Mouse (Mus musculus) MEL (cell line): Measurements from ENCODE around the gene Pdia3.
A peak's percentile ranks its signal among the peaks of the same experiment; 100 is the strongest.

ENCODE experiments used
- CTCF ChIP-seq, 3 experiments: IDR thresholded peaks in 2 of 3; conservative IDR thresholded peaks in 1 of 3; 2 replicates each; pipeline ENCODE4 v1.5.1; 2011 to 2012; ENCODE audit warnings: low read length in 3 of 3, low read depth in 2 of 3, mild to moderate bottlenecking in 2 of 3, improper control_type of control experiment in 1 of 3, inconsistent platforms in 1 of 3, mixed read lengths in 1 of 3, moderate library complexity in 1 of 3; ENCODE audit not compliant: control insufficient read depth in 1 of 3, insufficient read depth in 1 of 3, poor library complexity in 1 of 3, severe bottlenecking in 1 of 3
- GATA1 ChIP-seq: IDR thresholded peaks from 2 replicates; pipeline ENCODE4 v1.6.1; 2011; ENCODE audit warnings: low read depth, low read length, improper control_type of control experiment
- HCFC1 ChIP-seq: IDR thresholded peaks from 2 replicates; pipeline ENCODE4 v1.6.1; 2012; ENCODE audit warnings: low read depth, mild to moderate bottlenecking, inconsistent platforms, low read length, improper control_type of control experiment, moderate library complexity
- KAT2A ChIP-seq: conservative IDR thresholded peaks from 2 replicates; pipeline ENCODE4 v1.6.1; 2012; ENCODE audit warnings: low read depth, low read length, improper control_type of control experiment, inconsistent platforms
- MXI1 ChIP-seq: IDR thresholded peaks from 2 replicates; pipeline ENCODE4 v1.6.1; 2011; ENCODE audit warnings: mild to moderate bottlenecking, low read depth, low read length, improper control_type of control experiment
- NELFE ChIP-seq: IDR thresholded peaks from 2 replicates; pipeline ENCODE4 v1.6.1; 2011; ENCODE audit warnings: low read depth, low read length, improper control_type of control experiment
- POLR2A ChIP-seq, 2 experiments: IDR thresholded peaks; 2 replicates each; pipeline ENCODE4 v1.6.1; 2011 to 2012; ENCODE audit warnings: low read length in 2 of 2, mild to moderate bottlenecking in 2 of 2, control low read depth in 1 of 2, improper control_type of control experiment in 1 of 2, low read depth in 1 of 2, moderate library complexity in 1 of 2; ENCODE audit not compliant: control insufficient read depth in 1 of 2, insufficient read depth in 1 of 2, poor library complexity in 1 of 2
- RCOR1 ChIP-seq: IDR thresholded peaks from 2 replicates; pipeline ENCODE4 v1.6.1; 2012; ENCODE audit warnings: low read depth, mild to moderate bottlenecking, inconsistent platforms, low read length, improper control_type of control experiment
- SIN3A ChIP-seq: IDR thresholded peaks from 2 replicates; pipeline ENCODE4 v1.6.1; 2012; ENCODE audit warnings: low read length, improper control_type of control experiment, inconsistent platforms
- TBP ChIP-seq: IDR thresholded peaks from 2 replicates; pipeline ENCODE4 v1.8.0; 2011; ENCODE audit warnings: low read depth, low read length, improper control_type of control experiment
- TCF12 ChIP-seq: IDR thresholded peaks from 2 replicates; pipeline ENCODE4 v1.6.1; 2014; ENCODE audit warnings: low read depth, mild to moderate bottlenecking, inconsistent platforms, low read length, improper control_type of control experiment, moderate library complexity
- UBTF ChIP-seq: IDR thresholded peaks from 2 replicates; pipeline ENCODE4 v1.6.1; 2012; ENCODE audit warnings: low read depth, mild to moderate bottlenecking, inconsistent platforms, low read length, improper control_type of control experiment, moderate library complexity, borderline replicate concordance; ENCODE audit not compliant: insufficient read depth

GRCm38 (mm10) chr2:121453917-121454316 is 40.3 kb downstream of the Pdia3 start:
- TF ChIP-seq HCFC1 (no peak), TCF12 (no peak), POLR2A (IDR thresholded peaks at IDR 0.05; ENCODE audit: control insufficient read depth in 1 of 2, insufficient read depth in 1 of 2, low read depth in 1 of 2, low read length in 2 of 2, poor library complexity in 1 of 2) (peak in 1 of 2 experiments; percentile 23; a peak in 1 of 4 replicates), CTCF (IDR thresholded peaks at IDR 0.05 in 2 of 3, conservative IDR thresholded peaks at IDR 0.05 in 1 of 3; ENCODE audit: control insufficient read depth in 1 of 3, insufficient read depth in 1 of 3, low read depth in 2 of 3, low read length in 3 of 3, poor library complexity in 1 of 3, severe bottlenecking in 1 of 3) (no peak), TBP (no peak), GATA1 (no peak), KAT2A (no peak), UBTF (no peak), RCOR1 (no peak), MXI1 (no peak), NELFE (no peak), SIN3A (no peak)
